Mouse (Mus musculus) stomach, embryonic 15.5 days (tissue): ENCODE measurements around the gene Colgalt2. TPM values are rescaled to one million over a fixed set of nuclear protein-coding genes. Genes with fewer than 3 reads are reported as not detected.

Experiments
- ATAC-seq: fragments of 200-750 bp; cut with Nextera tagmentation; 2 replicates; pipeline ENCODE4 v1.8.0; 2017; ENCODE audit warnings: low read depth, moderate number of reproducible peaks, moderate TSS enrichment; ENCODE audit not compliant: insufficient read depth, low FRiP score
- H3K27ac ChIP-seq: fragments of 300-500 bp; sonication (generic); 2 replicates; pipeline ENCODE4 v1.5.1; 2015; ENCODE audit warnings: mild to moderate bottlenecking, inconsistent platforms
- H3K27me3 ChIP-seq: fragments of 300-500 bp; sonication (generic); replicated peaks from 2 replicates; pipeline ENCODE4 v1.6.1; 2015; ENCODE audit warnings: inconsistent platforms
- H3K36me3 ChIP-seq: fragments of 300-500 bp; sonication (generic); 2 replicates; pipeline ENCODE4 v1.6.1; 2015; ENCODE audit warnings: inconsistent platforms
- H3K4me1 ChIP-seq: fragments of 300-500 bp; sonication (generic); 2 replicates; pipeline ENCODE4 v1.6.1; 2015; ENCODE audit warnings: inconsistent platforms
- H3K4me2 ChIP-seq: fragments of 300-500 bp; sonication (generic); 2 replicates; pipeline ENCODE4 v1.6.1; 2015; ENCODE audit warnings: mild to moderate bottlenecking, inconsistent platforms
- H3K4me3 ChIP-seq: fragments of 300-500 bp; sonication (generic); replicated peaks from 2 replicates; pipeline ENCODE4 v1.5.1; 2015; ENCODE audit warnings: inconsistent platforms
- H3K9ac ChIP-seq: fragments of 300-500 bp; sonication (generic); 2 replicates; pipeline ENCODE4 v1.6.1; 2015; ENCODE audit warnings: inconsistent platforms
- H3K9me3 ChIP-seq: fragments of 300-500 bp; sonication (generic); 2 replicates; pipeline ENCODE4 v1.6.1; 2016; ENCODE audit warnings: inconsistent platforms
- WGBS: fragments of 180-500 bp; shearing (Covaris S2); methylation state at CpG from one replicate; pipeline ENCODE4 v1.1.7; 2015; 5-methylcytosine and 5-hydroxymethylcytosine counted together
- polyA plus RNA-seq: library from polyadenylated mRNA; unstranded; fragments of >200 nt; fragmentation: Nextera tagmentation; extraction: Ambion mirVana; gene quantifications from 2 replicates; pipeline ENCODE4 v1.2.1, GENCODE M21; 2015

The Colgalt2 gene
- polyA plus RNA-seq, 1 experiment from 2014 or later, result 1.5 TPM

- H3K4me1 ChIP-seq, result peaks cover 3% of the 10 kb centered on the region; the same call in 1 of the 2 replicates
- 62% methylated on average over 5 of the region's 5 CpGs for WGBS
- ATAC-seq, result peak; percentile 34; the same call in 1 of the 2 replicates
- H3K4me3 ChIP-seq, result no peak overlapping the region
- no peaks in the 10 kb centered on the region for H3K36me3 ChIP-seq
- no peak overlapping the region for H3K9ac ChIP-seq
- no peaks in the 10 kb centered on the region for H3K9me3 ChIP-seq
- H3K4me2 ChIP-seq, result no peak overlapping the region
- H3K27ac ChIP-seq, result no peak overlapping the region
- no peaks in the 10 kb centered on the region for H3K27me3 ChIP-seq
Measured at GRCm38 (mm10) chr1:152457596-152457995, 58.0 kb downstream of the Colgalt2 start.

DNA sequence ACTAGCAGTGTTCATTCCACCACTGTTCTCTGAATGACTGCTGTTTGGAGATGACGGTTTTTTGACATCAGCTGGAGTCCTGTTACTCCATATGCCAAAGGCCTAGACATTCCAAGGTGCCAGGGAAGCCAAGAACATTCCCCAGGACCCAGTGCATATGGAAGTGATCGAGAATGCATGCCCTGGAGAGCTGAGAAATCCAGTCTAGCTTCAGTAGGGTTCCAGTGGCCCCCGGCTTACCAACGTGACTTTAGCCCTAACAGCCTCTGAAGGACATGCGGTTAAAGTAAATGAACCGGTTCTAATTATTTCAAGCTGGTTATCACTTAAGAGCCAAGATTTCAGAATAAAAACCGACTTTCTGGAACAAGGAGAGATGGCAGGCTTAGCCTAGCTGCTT lies 59.4 kb downstream of the Colgalt2 start:
- H3K4me2 ChIP-seq, result no peak overlapping the region
- no peaks in the 10 kb centered on the region for H3K27me3 ChIP-seq
- H3K4me3 ChIP-seq, result no peak overlapping the region
- WGBS, result 88% methylated on average over 7 of the region's 7 CpGs
- H3K27ac ChIP-seq, result no peak overlapping the region
- ATAC-seq, result no peak
- no peak overlapping the region for H3K9ac ChIP-seq
- peaks cover 3% of the 10 kb centered on the region; the same call in 1 of the 2 replicates for H3K4me1 ChIP-seq
- no peaks in the 10 kb centered on the region for H3K9me3 ChIP-seq
- H3K36me3 ChIP-seq, result no peaks in the 10 kb centered on the region

- H3K4me2 ChIP-seq, result no peak overlapping the region
- H3K4me1 ChIP-seq, result peaks cover 3% of the 10 kb centered on the region; the same call in 1 of the 2 replicates
- no peaks in the 10 kb centered on the region for H3K36me3 ChIP-seq
- no peak overlapping the region for H3K9ac ChIP-seq
- no peak overlapping the region for H3K4me3 ChIP-seq
- 74% methylated on average over 3 of the region's 3 CpGs for WGBS
- H3K27me3 ChIP-seq, result no peaks in the 10 kb centered on the region
- no peak overlapping the region for H3K27ac ChIP-seq
- no peaks in the 10 kb centered on the region for H3K9me3 ChIP-seq
- no peak for ATAC-seq
Measured at GRCm38 (mm10) chr1:152460931-152461330, 61.3 kb downstream of the Colgalt2 start.

GRCm38 (mm10) chr1:152461814-152462213 lies 62.2 kb downstream of the Colgalt2 start:
- WGBS, result 31% methylated on average over 3 of the region's 3 CpGs
- no peak overlapping the region for H3K9ac ChIP-seq
- no peaks in the 10 kb centered on the region for H3K27me3 ChIP-seq
- H3K27ac ChIP-seq, result peak overlapping the region; percentile 32; the same call in 1 of the 2 replicates
- ATAC-seq, result peak; percentile 53; the same call in 1 of the 2 replicates
- H3K36me3 ChIP-seq, result no peaks in the 10 kb centered on the region
- H3K9me3 ChIP-seq, result no peaks in the 10 kb centered on the region
- no peak overlapping the region for H3K4me3 ChIP-seq
- H3K4me2 ChIP-seq, result no peak overlapping the region
- peaks cover 6% of the 10 kb centered on the region for H3K4me1 ChIP-seq

DNA sequence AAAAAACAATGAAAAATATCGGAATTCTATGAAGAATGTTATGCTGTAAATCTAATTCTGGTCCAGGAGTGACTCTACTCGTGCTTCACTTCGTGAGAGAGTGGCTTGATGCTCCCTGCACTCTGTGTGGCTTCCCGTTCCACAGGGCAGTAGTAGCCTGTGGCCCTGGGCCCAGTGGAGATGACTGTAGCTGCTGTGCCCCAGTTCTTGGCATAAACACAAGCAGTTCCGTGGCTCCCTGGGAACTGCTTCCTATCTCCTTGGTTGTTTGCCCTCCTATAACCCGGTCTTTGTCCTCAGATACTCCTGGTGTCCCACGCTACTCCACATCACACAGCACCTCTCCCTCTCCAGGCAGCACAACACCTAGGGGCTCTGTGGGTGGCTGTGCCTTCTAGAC lies 62.7 kb downstream of the Colgalt2 start:
- H3K4me3 ChIP-seq, result no peak overlapping the region
- WGBS, result 72% methylated on average over 7 of the region's 7 CpGs
- H3K4me2 ChIP-seq, result no peak overlapping the region
- H3K4me1 ChIP-seq, result peaks cover 6% of the 10 kb centered on the region
- no peak overlapping the region for H3K9ac ChIP-seq
- H3K27me3 ChIP-seq, result no peaks in the 10 kb centered on the region
- no peaks in the 10 kb centered on the region for H3K9me3 ChIP-seq
- no peak for ATAC-seq
- H3K27ac ChIP-seq, result 0 out of 2 replicates have a peak overlapping the region, but pooled peaks have one; percentile 59
- H3K36me3 ChIP-seq, result no peaks in the 10 kb centered on the region

DNA sequence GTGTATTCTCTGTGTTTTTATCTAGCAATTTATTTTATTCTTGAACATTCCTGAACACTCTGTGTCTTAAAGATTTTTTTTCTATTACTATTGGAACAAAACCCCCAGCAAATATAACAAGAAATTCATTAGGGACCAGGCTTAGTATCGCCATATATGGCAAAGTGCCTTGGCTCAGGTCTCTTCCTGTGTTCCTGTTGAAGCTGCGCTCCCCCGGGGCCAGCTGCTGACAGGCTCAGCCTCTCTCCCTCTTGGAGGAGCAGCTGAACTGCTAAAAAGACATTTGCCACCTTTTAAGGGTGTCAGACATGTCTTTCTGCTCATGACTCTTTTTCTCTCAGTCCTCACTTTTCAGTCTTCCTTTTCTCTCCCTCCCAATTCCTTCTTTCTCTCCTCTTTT lies 66.7 kb downstream of the Colgalt2 start:
- H3K4me1 ChIP-seq, result peaks cover 6% of the 10 kb centered on the region
- H3K9me3 ChIP-seq, result no peaks in the 10 kb centered on the region
- H3K36me3 ChIP-seq, result no peaks in the 10 kb centered on the region
- H3K4me3 ChIP-seq, result no peak overlapping the region
- no peak for ATAC-seq
- no peaks in the 10 kb centered on the region for H3K27me3 ChIP-seq
- H3K4me2 ChIP-seq, result no peak overlapping the region
- WGBS, result 16% methylated on average over 3 of the region's 3 CpGs
- H3K27ac ChIP-seq, result no peak overlapping the region
- H3K9ac ChIP-seq, result no peak overlapping the region

DNA sequence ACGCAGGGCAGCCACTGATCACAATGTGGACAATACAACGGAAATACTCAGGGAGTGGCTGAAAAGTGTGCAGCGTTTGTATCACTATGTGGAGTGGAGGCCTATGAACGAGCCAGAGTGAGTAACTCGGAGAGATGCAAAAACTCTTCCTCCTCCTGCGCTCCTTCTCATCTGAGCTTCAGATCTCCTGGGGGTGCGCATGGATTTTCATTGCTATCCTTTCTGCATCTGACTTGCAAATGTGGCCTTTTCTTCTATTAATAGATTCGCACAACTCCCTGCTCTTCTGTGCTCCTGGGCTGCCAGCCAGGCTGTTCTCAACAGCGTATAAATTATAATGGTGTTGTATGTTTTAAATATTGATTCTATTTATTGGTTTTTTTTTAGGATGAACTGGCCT lies 68.8 kb downstream of the Colgalt2 start:
- no peak for ATAC-seq

GRCm38 (mm10) chr1:152476126-152476525 lies 76.5 kb downstream of the Colgalt2 start:
- Histone ChIP-seq H3K9ac (no peak overlapping the region), H3K36me3 (no peaks in the 10 kb centered on the region), H3K27ac (no peak overlapping the region), H3K9me3 (no peaks in the 10 kb centered on the region), H3K4me1 (no peaks in the 10 kb centered on the region), H3K4me2 (no peak overlapping the region), H3K4me3 (no peak overlapping the region), H3K27me3 (no peaks in the 10 kb centered on the region)
- 73% methylated on average over 4 of the region's 4 CpGs for WGBS
- ATAC-seq, result no peak

More for the DNA sequence above, 68.8 kb downstream of the Colgalt2 start:
- Histone ChIP-seq H3K4me2 (no peak overlapping the region), H3K9me3 (no peaks in the 10 kb centered on the region), H3K4me1 (peaks cover 3% of the 10 kb centered on the region; the same call in 1 of the 2 replicates), H3K27me3 (no peaks in the 10 kb centered on the region), H3K36me3 (no peaks in the 10 kb centered on the region), H3K27ac (no peak overlapping the region), H3K4me3 (no peak overlapping the region), H3K9ac (no peak overlapping the region)
- WGBS, result 76% methylated on average over 9 of the region's 9 CpGs

DNA sequence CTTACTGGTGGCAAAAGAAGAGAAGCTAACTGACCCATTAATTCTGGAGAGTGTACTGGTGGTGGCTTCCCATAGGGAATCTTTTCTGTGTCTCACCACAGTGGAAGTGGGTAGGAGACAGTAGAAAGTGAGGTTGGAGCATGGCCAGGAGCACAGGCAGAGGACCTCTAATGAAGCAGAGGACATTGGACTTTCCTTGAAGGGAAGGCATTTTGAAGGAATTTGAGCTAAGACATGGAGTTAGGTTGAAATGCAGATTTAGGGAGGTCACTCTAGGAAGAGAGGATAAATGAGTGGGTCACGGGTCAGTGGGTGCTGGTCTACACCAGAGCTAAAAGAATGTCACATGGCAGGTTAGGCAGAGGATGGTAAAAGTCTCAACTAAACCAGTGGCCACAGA lies 91.2 kb downstream of the Colgalt2 start:
- H3K36me3 ChIP-seq, result no peaks in the 10 kb centered on the region
- no peak overlapping the region for H3K9ac ChIP-seq
- ATAC-seq, result no peak
- H3K4me3 ChIP-seq, result no peak overlapping the region
- no peak overlapping the region for H3K4me2 ChIP-seq
- no peaks in the 10 kb centered on the region for H3K4me1 ChIP-seq
- WGBS, result 100% methylated on average over 1 of the region's 1 CpGs
- no peaks in the 10 kb centered on the region for H3K9me3 ChIP-seq
- H3K27me3 ChIP-seq, result no peaks in the 10 kb centered on the region
- no peak overlapping the region for H3K27ac ChIP-seq

DNA sequence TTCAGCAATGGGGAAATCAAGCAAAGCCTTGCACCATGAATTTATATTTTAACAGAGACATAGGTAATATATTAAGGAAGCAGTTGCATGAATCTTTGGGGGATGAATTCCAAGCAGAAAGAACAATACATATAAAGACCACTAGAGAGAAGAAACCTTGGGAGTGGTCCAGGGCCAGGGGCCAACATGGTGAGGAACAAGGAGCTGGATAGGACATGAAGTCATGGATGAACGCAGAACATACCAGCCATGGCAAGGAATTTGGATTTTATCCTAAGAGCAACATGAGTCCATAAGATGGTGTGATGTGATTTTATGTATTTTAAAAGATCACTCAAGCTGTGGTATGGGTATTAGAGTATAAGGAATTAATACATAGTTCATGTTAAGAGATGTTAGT lies 92.6 kb downstream of the Colgalt2 start:
- no peak overlapping the region for H3K4me3 ChIP-seq
- ATAC-seq, result no peak
- H3K27ac ChIP-seq, result no peak overlapping the region
- WGBS, result 90% methylated on average over 1 of the region's 1 CpGs
- H3K4me2 ChIP-seq, result no peak overlapping the region
- no peaks in the 10 kb centered on the region for H3K27me3 ChIP-seq
- no peaks in the 10 kb centered on the region for H3K36me3 ChIP-seq
- H3K9me3 ChIP-seq, result no peaks in the 10 kb centered on the region
- H3K4me1 ChIP-seq, result 0 out of 2 replicates have a peak, but pooled peaks cover under 1% of the 10 kb centered on the region
- H3K9ac ChIP-seq, result no peak overlapping the region

DNA sequence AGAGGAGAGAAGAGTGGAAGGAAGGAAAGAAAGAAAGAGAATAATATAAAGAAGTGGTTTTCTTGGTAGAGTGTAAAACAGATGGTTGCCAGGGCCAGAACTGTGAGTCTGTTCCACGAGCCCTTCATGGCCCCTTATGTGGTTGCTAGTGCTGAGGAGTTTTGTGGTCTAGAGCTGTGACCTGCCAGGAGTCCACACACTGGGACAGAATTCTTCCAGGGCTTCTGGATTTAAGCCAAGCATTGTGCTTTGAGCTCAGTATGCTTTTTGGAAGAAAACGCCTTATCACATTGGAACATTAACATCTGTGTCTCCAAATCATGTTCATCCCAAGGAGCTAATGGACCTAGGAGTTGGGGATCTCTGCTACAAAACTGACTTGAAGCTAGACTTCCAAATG lies 97.2 kb downstream of the Colgalt2 start:
- no peak overlapping the region for H3K9ac ChIP-seq
- no peak for ATAC-seq
- no peaks in the 10 kb centered on the region for H3K27me3 ChIP-seq
- no peak overlapping the region for H3K4me3 ChIP-seq
- 73% methylated on average over 2 of the region's 2 CpGs for WGBS
- H3K36me3 ChIP-seq, result no peaks in the 10 kb centered on the region
- H3K4me2 ChIP-seq, result no peak overlapping the region
- H3K4me1 ChIP-seq, result 0 out of 2 replicates have a peak, but pooled peaks cover 4% of the 10 kb centered on the region
- no peak overlapping the region for H3K27ac ChIP-seq
- no peaks in the 10 kb centered on the region for H3K9me3 ChIP-seq

GRCm38 (mm10) chr1:152497581-152497980 lies 98.0 kb downstream of the Colgalt2 start:
- Histone ChIP-seq H3K9ac (no peak overlapping the region), H3K27me3 (no peaks in the 10 kb centered on the region), H3K4me3 (no peak overlapping the region), H3K4me1 (0 out of 2 replicates have a peak, but pooled peaks cover 4% of the 10 kb centered on the region), H3K4me2 (peak overlapping the region; percentile 37), H3K36me3 (no peaks in the 10 kb centered on the region), H3K27ac (peak overlapping the region; percentile 22; the same call in 1 of the 2 replicates), H3K9me3 (no peaks in the 10 kb centered on the region)
- ATAC-seq, result no peak
- WGBS, result 31% methylated on average over 11 of the region's 11 CpGs

GRCm38 (mm10) chr1:152499802-152500201 lies 100.2 kb downstream of the Colgalt2 start:
- Histone ChIP-seq H3K9me3 (no peaks in the 10 kb centered on the region), H3K36me3 (no peaks in the 10 kb centered on the region), H3K4me2 (no peak overlapping the region), H3K27me3 (no peaks in the 10 kb centered on the region), H3K4me3 (no peak overlapping the region), H3K27ac (no peak overlapping the region), H3K9ac (no peak overlapping the region), H3K4me1 (0 out of 2 replicates have a peak, but pooled peaks cover 4% of the 10 kb centered on the region)
- no peak for ATAC-seq
- WGBS, result 67% methylated on average over 12 of the region's 12 CpGs
